Mouse (Mus musculus) thymus, adult 2 months (tissue): Measurements from ENCODE around the gene Kpna3. TPM values are rescaled to one million over a fixed set of nuclear protein-coding genes. Genes with fewer than 3 reads are reported as not detected.

Experiments used
- DNase-seq: peaks from one replicate; pipeline ENCODE4 v3.0.0; 2021
- H3K27ac ChIP-seq: fragments of 200-500 bp; 2 replicates; pipeline ENCODE4 v1.5.1; 2012; ENCODE audit warnings: low read length, control low read depth; ENCODE audit not compliant: control insufficient read depth, insufficient read depth
- H3K27me3 ChIP-seq: fragments of 200-500 bp; 2 replicates; pipeline ENCODE4 v1.6.1; 2012; ENCODE audit warnings: mild to moderate bottlenecking, low read length, moderate library complexity, mixed read lengths; ENCODE audit not compliant: control insufficient read depth, insufficient read depth
- H3K36me3 ChIP-seq: fragments of 200-500 bp; 2 replicates; pipeline ENCODE4 v1.6.1; 2012; ENCODE audit warnings: mild to moderate bottlenecking, low read length, moderate library complexity; ENCODE audit not compliant: control insufficient read depth, insufficient read depth
- H3K4me1 ChIP-seq: fragments of 200-500 bp; replicated peaks from 2 replicates; pipeline ENCODE4 v1.6.1; 2012; ENCODE audit warnings: low read length; ENCODE audit not compliant: control insufficient read depth, insufficient read depth
- H3K4me3 ChIP-seq: fragments of 200-500 bp; 2 replicates; pipeline ENCODE4 v1.5.1; 2012; ENCODE audit warnings: mild to moderate bottlenecking, low read length, control low read depth, moderate library complexity; ENCODE audit not compliant: control insufficient read depth, insufficient read depth
- CTCF ChIP-seq: fragments of 200-500 bp; IDR thresholded peaks from 2 replicates; pipeline ENCODE4 v1.5.1; 2012; ENCODE audit warnings: mild to moderate bottlenecking, control low read depth, low read length, moderate library complexity, borderline replicate concordance; ENCODE audit not compliant: control insufficient read depth, poor library complexity, insufficient read depth; ENCODE audit errors: extremely low read depth
- POLR2A ChIP-seq: fragments of 200-500 bp; IDR thresholded peaks from 2 replicates; pipeline ENCODE4 v1.6.1; 2012; ENCODE audit warnings: mild to moderate bottlenecking, low read length, control low read depth, moderate library complexity; ENCODE audit not compliant: control insufficient read depth, poor library complexity, insufficient read depth; ENCODE audit errors: extremely low read depth
- WGBS: fragments of 180-500 bp; shearing (Covaris S2); methylation state at CpG from one replicate; pipeline ENCODE4 v1.1.7; 2018; 5-methylcytosine and 5-hydroxymethylcytosine counted together
- polyA plus RNA-seq: library from polyadenylated mRNA; depleted of rRNA; stranded (reverse); fragments of >200 nt; gene quantifications from 2 replicates; pipeline ENCODE4 v1.2.3, GENCODE M21; 2012

The Kpna3 gene
- polyA plus RNA-seq, 1 experiment, result 14.4 TPM

DNA sequence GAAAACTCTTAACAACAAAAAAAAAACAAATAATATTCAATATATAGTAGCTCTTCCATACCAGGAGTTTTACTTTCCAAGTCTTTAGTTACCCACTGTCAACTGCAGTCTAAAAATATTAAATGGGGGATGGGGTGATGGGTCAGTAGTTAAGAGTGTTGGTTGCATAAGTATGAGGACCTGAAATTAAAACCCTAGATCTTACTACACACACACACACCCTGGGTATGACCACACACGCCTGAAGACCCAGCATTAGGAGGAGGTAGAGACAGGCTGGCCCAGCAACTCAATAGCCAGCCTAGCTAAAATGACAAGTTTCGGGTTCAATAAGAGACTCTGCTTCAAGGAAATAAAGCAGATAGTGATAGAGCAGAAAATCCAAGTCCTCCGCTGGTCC, 32.6 kb downstream of the Kpna3 start:
- TF ChIP-seq CTCF, result no peak
- no peak for TF ChIP-seq POLR2A
- Histone ChIP-seq H3K4me1 (peaks cover 3% of the 10 kb centered on the region; the same call in 1 of the 2 replicates), H3K27me3 (no peaks in the 10 kb centered on the region), H3K36me3 (no peaks in the 10 kb centered on the region), H3K27ac (no peak overlapping the region), H3K4me3 (no peak overlapping the region)
- 96% methylated on average over 3 of the region's 3 CpGs for WGBS
- DNase-seq, result no peak

GRCm38 (mm10) chr14:61405761-61406160, 33.9 kb downstream of the Kpna3 start:
- Histone ChIP-seq H3K4me3 (no peak overlapping the region), H3K27ac (no peak overlapping the region), H3K27me3 (no peaks in the 10 kb centered on the region), H3K36me3 (no peaks in the 10 kb centered on the region), H3K4me1 (peaks cover 3% of the 10 kb centered on the region; the same call in 1 of the 2 replicates)
- no peak for DNase-seq
- TF ChIP-seq POLR2A (no peak), CTCF (no peak)

DNA sequence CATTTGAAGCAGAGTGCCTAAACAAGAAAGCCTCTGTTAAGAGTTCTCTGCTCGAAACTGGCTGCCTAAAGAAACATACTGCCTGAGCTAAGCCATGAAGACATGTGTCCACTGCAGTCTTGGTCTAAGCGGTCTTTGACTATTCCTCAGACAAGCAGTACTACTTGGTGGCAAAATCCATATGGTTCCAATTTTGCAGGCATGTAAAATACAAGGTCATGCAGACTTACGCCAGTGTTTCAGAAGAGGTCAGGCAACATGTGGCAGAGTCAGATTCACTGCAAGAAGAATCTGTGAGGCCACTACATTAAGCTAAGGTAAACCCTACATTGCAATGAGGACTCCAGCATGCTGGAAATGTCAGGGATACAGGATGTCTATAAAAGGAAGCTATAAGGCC, 34.7 kb downstream of the Kpna3 start:
- no peak for DNase-seq
- Histone ChIP-seq H3K4me3 (no peak overlapping the region), H3K36me3 (peaks cover 3% of the 10 kb centered on the region; the same call in 1 of the 2 replicates), H3K27me3 (no peaks in the 10 kb centered on the region), H3K27ac (no peak overlapping the region), H3K4me1 (peaks cover 2% of the 10 kb centered on the region; the same call in 1 of the 2 replicates)
- TF ChIP-seq CTCF, result no peak
- no peak for TF ChIP-seq POLR2A
- WGBS, result 99% methylated on average over 3 of the region's 3 CpGs

GRCm38 (mm10) chr14:61394745-61395144, 44.9 kb downstream of the Kpna3 start:
- no peak overlapping the region for H3K27ac ChIP-seq
- TF ChIP-seq CTCF, result no peak
- TF ChIP-seq POLR2A, result no peak
- no peak for DNase-seq
- H3K4me3 ChIP-seq, result no peak overlapping the region
- no peaks in the 10 kb centered on the region for H3K4me1 ChIP-seq
- peaks cover 13% of the 10 kb centered on the region for H3K36me3 ChIP-seq
- 97% methylated on average over 6 of the region's 6 CpGs for WGBS
- H3K27me3 ChIP-seq, result no peaks in the 10 kb centered on the region

- Histone ChIP-seq H3K27ac (no peak overlapping the region), H3K4me1 (no peaks in the 10 kb centered on the region), H3K27me3 (no peaks in the 10 kb centered on the region), H3K36me3 (peaks cover 11% of the 10 kb centered on the region), H3K4me3 (no peak overlapping the region)
- DNase-seq, result no peak
- TF ChIP-seq CTCF (no peak), POLR2A (no peak)
- 95% methylated on average over 3 of the region's 3 CpGs for WGBS
Measured at GRCm38 (mm10) chr14:61390586-61390985, 49.1 kb downstream of the Kpna3 start.

DNA sequence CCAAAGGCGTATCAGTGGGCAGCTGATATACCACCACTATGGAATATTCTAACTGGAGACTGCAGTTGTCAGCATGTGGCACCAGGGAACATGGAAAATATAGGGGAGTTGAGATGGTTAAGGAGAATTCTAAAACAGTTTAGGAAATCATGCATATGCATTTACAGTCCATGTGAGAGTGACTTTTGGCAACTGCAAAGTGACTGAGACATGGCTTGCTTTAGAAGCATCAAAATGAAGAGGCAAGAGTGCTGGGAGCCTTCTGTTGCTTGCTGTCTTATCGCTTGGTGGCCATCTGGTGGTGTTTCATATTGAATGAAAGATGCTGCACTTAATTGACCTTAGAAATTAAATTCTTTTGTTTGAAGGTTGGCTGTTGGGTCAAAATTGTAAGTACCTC, 72.4 kb downstream of the Kpna3 start:
- H3K4me3 ChIP-seq, result no peak overlapping the region
- H3K27ac ChIP-seq, result no peak overlapping the region
- H3K36me3 ChIP-seq, result peaks cover 30% of the 10 kb centered on the region
- WGBS, result 98% methylated on average over 2 of the region's 2 CpGs
- H3K27me3 ChIP-seq, result no peaks in the 10 kb centered on the region
- no peak for DNase-seq
- TF ChIP-seq CTCF, result no peak
- TF ChIP-seq POLR2A, result no peak
- H3K4me1 ChIP-seq, result no peaks in the 10 kb centered on the region

DNA sequence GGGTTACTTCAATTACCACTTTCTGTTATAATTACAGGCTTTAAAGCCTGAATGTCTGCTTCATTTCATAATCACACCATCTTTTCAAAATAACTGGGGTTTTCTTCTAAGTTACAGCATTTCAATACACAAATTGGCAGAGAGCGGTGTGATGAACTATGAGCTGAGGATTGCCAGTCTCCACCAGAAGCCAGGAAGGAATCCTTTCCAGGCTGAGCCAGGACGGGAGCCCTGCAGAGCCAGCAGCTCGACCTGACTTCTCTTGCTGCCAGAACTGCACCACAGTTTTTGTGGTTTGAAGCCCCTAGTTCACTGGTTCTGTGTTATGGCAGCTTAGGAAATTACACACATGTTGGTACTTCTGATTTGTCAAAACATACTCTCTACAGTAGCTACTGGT, 75.0 kb downstream of the Kpna3 start:
- no peak for DNase-seq
- Histone ChIP-seq H3K36me3 (peaks cover 13% of the 10 kb centered on the region), H3K27me3 (no peaks in the 10 kb centered on the region), H3K4me3 (no peak overlapping the region), H3K4me1 (peaks cover 3% of the 10 kb centered on the region), H3K27ac (no peak overlapping the region)
- TF ChIP-seq CTCF (no peak), POLR2A (no peak)
- WGBS, result 80% methylated on average over 3 of the region's 3 CpGs
